Mouse (Mus musculus) ES-E14 (cell line): ENCODE results near the gene Olig1. TPM values are rescaled to one million over a fixed set of nuclear protein-coding genes. Genes with fewer than 3 reads are reported as not detected.
"Not testable (repeated sequence)": the region's sequence is repeated elsewhere in the genome, so short reads cannot be mapped to it uniquely, and the experiment has no call there.

ENCODE experiments used
- DNase-seq: peaks from one replicate; pipeline ENCODE4 v3.0.0-alpha.2; 2013; ENCODE audit warnings: low read depth, low spot score
- H3K27ac ChIP-seq: 2 replicates; pipeline ENCODE4 v1.5.1; 2012; ENCODE audit warnings: low read depth, mild to moderate bottlenecking, low read length, moderate library complexity, mixed read lengths; ENCODE audit not compliant: poor library complexity, insufficient read depth, severe bottlenecking
- H3K36me3 ChIP-seq: 2 replicates; pipeline ENCODE4 v1.6.1; 2012; ENCODE audit warnings: mild to moderate bottlenecking, low read length, moderate library complexity, mixed read lengths; ENCODE audit not compliant: control insufficient read depth, poor library complexity, insufficient read depth, severe bottlenecking
- H3K4me1 ChIP-seq, 2 experiments: fragments of 150-350 bp in 1 of 2; sonication (generic) in 1 of 2; 2 replicates each; pipeline ENCODE4 v1.6.1; 2012; ENCODE audit warnings: low read length in 2 of 2, mild to moderate bottlenecking in 1 of 2, mixed read lengths in 1 of 2; ENCODE audit not compliant: control insufficient read depth in 2 of 2, insufficient read depth in 2 of 2, poor library complexity in 1 of 2
- H3K4me3 ChIP-seq, 2 experiments: fragments of 150-350 bp in 1 of 2; sonication (generic) in 1 of 2; 2 replicates each; pipeline ENCODE4 v1.5.1; 2012; ENCODE audit warnings: low read length in 2 of 2, low read depth in 1 of 2, mild to moderate bottlenecking in 1 of 2, mixed read lengths in 1 of 2; ENCODE audit not compliant: insufficient read depth in 1 of 2, poor library complexity in 1 of 2, severe bottlenecking in 1 of 2
- H3K9ac ChIP-seq: 2 replicates; pipeline ENCODE4 v1.6.1; 2012; ENCODE audit warnings: low read depth, mild to moderate bottlenecking, low read length, mixed read lengths; ENCODE audit not compliant: poor library complexity, insufficient read depth, severe bottlenecking
- H3K9me3 ChIP-seq: fragments of 150-350 bp; sonication (generic); 2 replicates; pipeline ENCODE4 v1.6.1; 2012; ENCODE audit warnings: low read depth, mild to moderate bottlenecking, low read length; ENCODE audit not compliant: control insufficient read depth, insufficient read depth
- CHD2 ChIP-seq: IDR thresholded peaks from 2 replicates; pipeline ENCODE4 v1.6.1; 2014; ENCODE audit warnings: mild to moderate bottlenecking, low read depth, low read length, inconsistent platforms
- HCFC1 ChIP-seq: IDR thresholded peaks from 2 replicates; pipeline ENCODE4 v1.6.1; 2012; ENCODE audit warnings: low read length, inconsistent platforms, borderline replicate concordance; ENCODE audit not compliant: insufficient read depth
- MAFK ChIP-seq: IDR thresholded peaks from 2 replicates; pipeline ENCODE4 v1.6.1; 2014; ENCODE audit warnings: mild to moderate bottlenecking, low read depth, low read length, inconsistent platforms; ENCODE audit not compliant: insufficient read depth
- ZC3H11A ChIP-seq: IDR thresholded peaks from 2 replicates; pipeline ENCODE4 v1.6.1; 2012; ENCODE audit warnings: low read depth, mild to moderate bottlenecking, inconsistent platforms, low read length, borderline replicate concordance
- ZNF384 ChIP-seq: IDR thresholded peaks from 2 replicates; pipeline ENCODE4 v1.6.1; 2012; ENCODE audit warnings: low read depth, low read length, inconsistent platforms
- in situ Hi-C, 2 experiments: fragments of 600-800 bp; cut with MboI; formaldehyde crosslinking; loops; one replicate each; pipeline ENCODE4 v1.15.1; 2025; ENCODE audit warnings: low sequenced_read_pairs in 2 of 2, inconsistent platforms in 1 of 2; ENCODE audit not compliant: unreplicated experiment in 2 of 2
- total RNA-seq: library from RNA; depleted of rRNA; stranded (reverse); fragments of 300-350 nt; gene quantifications from 2 replicates; pipeline ENCODE4 v1.2.3, GENCODE M21; 2012

The Olig1 gene
- total RNA-seq, 1 experiment = 0.22 TPM

GRCm38 (mm10) chr16:91239024-91239423 lies 30.5 kb upstream of the Olig1 start:
- H3K36me3 ChIP-seq = no peaks in the 10 kb centered on the region
- no peaks in the 10 kb centered on the region for H3K9me3 ChIP-seq
- no peak overlapping the region for H3K9ac ChIP-seq
- no peaks in the 10 kb centered on the region for H3K4me1 ChIP-seq
- no peak overlapping the region for H3K4me3 ChIP-seq
- TF ChIP-seq ZNF384 (no peak), HCFC1 (no peak), ZC3H11A (no peak), MAFK (no peak), CHD2 (no peak)
- no peak for DNase-seq
- H3K27ac ChIP-seq = no peak overlapping the region
- in situ Hi-C loops = no loop called here

- Histone ChIP-seq H3K4me3 (no peak overlapping the region), H3K36me3 (no peaks in the 10 kb centered on the region), H3K4me1 (no peaks in the 10 kb centered on the region), H3K27ac (no peak overlapping the region), H3K9me3 (no peaks in the 10 kb centered on the region), H3K9ac (no peak overlapping the region)
- no peak for DNase-seq
- TF ChIP-seq HCFC1 (no peak), CHD2 (no peak), ZC3H11A (no peak), ZNF384 (no peak), MAFK (no peak)
- in situ Hi-C loops = no loop called here
Measured at GRCm38 (mm10) chr16:91246292-91246691, 23.3 kb upstream of the Olig1 start.

DNA sequence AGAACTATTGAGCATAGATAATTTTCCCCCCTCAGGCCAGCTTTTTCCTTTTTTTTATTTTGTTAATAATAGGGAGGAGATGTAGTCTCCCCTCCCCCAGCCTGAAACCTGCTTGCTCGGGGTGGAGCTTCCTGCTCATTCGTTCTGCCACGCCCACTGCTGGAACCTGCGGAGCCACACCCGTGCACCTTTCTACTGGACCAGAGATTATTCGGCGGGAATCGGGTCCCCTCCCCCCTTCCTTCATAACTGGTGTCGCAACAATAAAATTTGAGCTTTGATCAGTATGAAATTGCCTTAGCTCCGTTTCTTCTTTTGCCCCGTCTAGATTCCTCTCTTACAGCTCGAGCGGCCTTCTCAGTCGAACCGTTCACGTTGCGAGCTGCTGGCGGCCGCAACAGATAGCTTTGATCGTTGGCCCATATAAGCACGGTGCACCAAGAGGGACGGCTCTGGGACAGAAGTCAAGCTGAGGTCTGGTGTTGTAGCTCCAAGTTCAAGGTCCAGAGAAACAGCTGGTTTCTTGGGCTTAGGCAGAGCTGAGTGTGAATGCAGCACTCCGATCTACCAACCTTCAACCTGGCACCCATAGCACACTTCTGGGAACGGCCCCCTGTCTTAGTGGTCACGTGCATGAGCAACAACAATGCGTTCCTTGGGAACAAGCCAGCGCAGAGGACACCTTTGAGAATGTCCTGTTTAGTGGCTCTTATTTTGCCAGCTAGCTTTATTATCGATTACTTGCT lies 14.0 kb upstream of the Olig1 start:
- H3K4me1 ChIP-seq, in situ Hi-C loops, DNase-seq, H3K27ac ChIP-seq, H3K4me3 ChIP-seq, H3K9me3 ChIP-seq, H3K36me3 ChIP-seq, H3K9ac ChIP-seq: not testable (repeated sequence)

- H3K4me1 ChIP-seq = no peaks in the 10 kb centered on the region
- no peak overlapping the region for H3K27ac ChIP-seq
- in situ Hi-C loops = no loop called here
- TF ChIP-seq CHD2 (no peak), MAFK (no peak), HCFC1 (no peak)
- no peaks in the 10 kb centered on the region for H3K36me3 ChIP-seq
- no peaks in the 10 kb centered on the region for H3K9me3 ChIP-seq
- H3K4me3 ChIP-seq = no peak overlapping the region
- DNase-seq = no peak
- H3K9ac ChIP-seq = no peak overlapping the region
Measured at GRCm38 (mm10) chr16:91258956-91259355, 10.6 kb upstream of the Olig1 start.

- no peak overlapping the region for H3K27ac ChIP-seq
- no peaks in the 10 kb centered on the region for H3K36me3 ChIP-seq
- no peaks in the 10 kb centered on the region for H3K4me1 ChIP-seq
- TF ChIP-seq HCFC1 = no peak
- no peak for TF ChIP-seq ZNF384
- TF ChIP-seq CHD2 = no peak
- no peak for TF ChIP-seq ZC3H11A
- no peak for TF ChIP-seq MAFK
- in situ Hi-C loops = no loop called here
- DNase-seq = no peak
- no peaks in the 10 kb centered on the region for H3K9me3 ChIP-seq
- H3K4me3 ChIP-seq = no peak overlapping the region
- no peak overlapping the region for H3K9ac ChIP-seq
Measured at GRCm38 (mm10) chr16:91260861-91261260, 8.7 kb upstream of the Olig1 start.
